Mouse (Mus musculus): Measurements from ENCODE around the gene Crocc2. TPM values are rescaled to one million over a fixed set of nuclear protein-coding genes. Genes with fewer than 3 reads are reported as not detected.

Gene Crocc2
- polyA plus RNA-seq, 1 experiment from 2014 or later: 0.04 TPM

DNA sequence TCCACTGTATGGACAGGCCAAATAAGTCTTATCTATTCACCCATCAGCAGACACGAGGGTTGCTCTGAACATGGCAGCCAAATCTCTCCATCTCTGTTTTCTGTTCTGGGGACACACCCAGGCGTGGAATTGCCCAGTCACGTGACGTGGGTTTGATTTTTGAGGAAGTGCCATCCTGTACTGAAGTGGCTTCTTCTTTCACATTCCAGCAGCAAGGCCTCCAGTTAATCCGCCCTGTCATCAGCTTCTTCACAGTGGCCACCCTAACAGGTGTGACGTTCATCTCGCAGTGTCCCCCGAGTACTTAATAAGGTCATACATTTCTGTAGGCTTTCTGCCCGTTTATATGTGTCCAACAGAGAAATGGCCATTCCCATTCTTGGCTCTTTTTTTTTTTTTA is 3.1 kb upstream of the Crocc2 start:
- no peaks in the 10 kb centered on the region for H3K27me3 ChIP-seq (ENCODE audit: control insufficient read depth, insufficient read depth, low read length)
- no peaks in the 10 kb centered on the region for H3K36me3 ChIP-seq (ENCODE audit: control insufficient read depth, insufficient read depth, low read length)
- no peak overlapping the region for H3K9ac ChIP-seq (ENCODE audit: low read length)
- TF ChIP-seq CTCF (IDR thresholded peaks at IDR 0.05; ENCODE audit: low read depth) (no peak), EP300 (optimal IDR thresholded peaks at IDR 0.05) (no peak)
- no peak overlapping the region for H3K4me2 ChIP-seq (replicated peaks; ENCODE audit: low read depth)
- no peaks in the 10 kb centered on the region for H3K9me3 ChIP-seq (ENCODE audit: control insufficient read depth, low read length)
- H3K4me1 ChIP-seq (replicated peaks; ENCODE audit: control insufficient read depth, insufficient read depth): no peaks in the 10 kb centered on the region
- H3K27ac ChIP-seq (replicated peaks): no peak overlapping the region
- 68% methylated on average over 9 of the region's 9 CpGs for WGBS
- H3K4me3 ChIP-seq (ENCODE audit: low read depth, low read length): no peak overlapping the region
- no peak for ATAC-seq (ENCODE audit: low FRiP score, low TSS enrichment)
- no peak for DNase-seq (ENCODE audit: low spot score)

- Histone ChIP-seq H3K27ac (replicated peaks) (0 out of 2 replicates have a peak overlapping the region, but pooled peaks have one; percentile 18), H3K9ac (ENCODE audit: low read length) (no peak overlapping the region), H3K27me3 (ENCODE audit: control insufficient read depth, insufficient read depth, low read length) (no peaks in the 10 kb centered on the region), H3K9me3 (ENCODE audit: control insufficient read depth, low read length) (no peaks in the 10 kb centered on the region), H3K4me3 (ENCODE audit: low read depth, low read length) (no peak overlapping the region), H3K4me1 (replicated peaks; ENCODE audit: control insufficient read depth, insufficient read depth) (no peaks in the 10 kb centered on the region), H3K36me3 (ENCODE audit: control insufficient read depth, insufficient read depth, low read length) (no peaks in the 10 kb centered on the region), H3K4me2 (replicated peaks; ENCODE audit: low read depth) (no peak overlapping the region)
- no peak for ATAC-seq (ENCODE audit: low FRiP score, low TSS enrichment)
- no peak for DNase-seq (ENCODE audit: low spot score)
- TF ChIP-seq EP300 (optimal IDR thresholded peaks at IDR 0.05): no peak
- no peak for TF ChIP-seq CTCF (IDR thresholded peaks at IDR 0.05; ENCODE audit: low read depth)
- 79% methylated on average over 11 of the region's 11 CpGs for WGBS
Observed at GRCm38 (mm10) chr1:93166346-93167079, 2.0 kb upstream of the Crocc2 start.

DNA sequence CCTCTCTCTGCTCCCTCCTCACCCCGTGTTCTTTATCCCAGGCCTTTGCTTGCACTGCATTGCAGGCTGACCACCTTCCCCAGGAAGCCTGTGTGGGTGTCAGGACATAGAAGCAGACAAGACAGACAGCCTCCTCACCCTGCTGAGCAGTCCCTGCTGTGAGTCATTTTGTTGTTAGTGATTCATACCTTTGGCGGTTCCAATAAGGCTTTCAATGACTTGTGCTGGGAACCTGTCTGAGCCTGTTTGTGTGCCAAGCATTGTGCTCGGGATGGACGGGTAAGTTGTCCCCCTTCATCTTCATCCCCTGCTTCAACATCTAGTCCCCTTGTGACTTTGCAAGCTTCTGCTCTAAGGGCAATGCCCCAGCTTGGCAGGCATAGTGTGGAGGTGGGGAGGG is 5.1 kb downstream of the Crocc2 start:
- no peak for ATAC-seq (ENCODE audit: low FRiP score, low TSS enrichment)
- Histone ChIP-seq H3K4me1 (replicated peaks; ENCODE audit: control insufficient read depth, insufficient read depth) (peaks cover 7% of the 10 kb centered on the region; the same call in 1 of the 2 replicates), H3K9me3 (ENCODE audit: control insufficient read depth, low read length) (no peaks in the 10 kb centered on the region), H3K27ac (replicated peaks) (peak overlapping the region; percentile 30; the same call in 1 of the 2 replicates), H3K9ac (ENCODE audit: low read length) (no peak overlapping the region), H3K4me3 (ENCODE audit: low read depth, low read length) (no peak overlapping the region), H3K36me3 (ENCODE audit: control insufficient read depth, insufficient read depth, low read length) (no peaks in the 10 kb centered on the region), H3K4me2 (replicated peaks; ENCODE audit: low read depth) (no peak overlapping the region), H3K27me3 (ENCODE audit: control insufficient read depth, insufficient read depth, low read length) (no peaks in the 10 kb centered on the region)
- 60% methylated on average over 4 of the region's 4 CpGs for WGBS
- no peak for DNase-seq (ENCODE audit: low spot score)
- TF ChIP-seq CTCF (IDR thresholded peaks at IDR 0.05; ENCODE audit: low read depth): no peak
- peak; percentile 25 for TF ChIP-seq EP300 (optimal IDR thresholded peaks at IDR 0.05)

GRCm38 (mm10) chr1:93174399-93174798 is 5.9 kb downstream of the Crocc2 start:
- Histone ChIP-seq H3K4me3 (ENCODE audit: low read depth, low read length) (no peak overlapping the region), H3K36me3 (ENCODE audit: control insufficient read depth, insufficient read depth, low read length) (no peaks in the 10 kb centered on the region), H3K4me1 (replicated peaks; ENCODE audit: control insufficient read depth, insufficient read depth) (peaks cover 7% of the 10 kb centered on the region; the same call in 1 of the 2 replicates), H3K27ac (replicated peaks) (peak overlapping the region; percentile 2; the same call in 1 of the 2 replicates), H3K9ac (ENCODE audit: low read length) (no peak overlapping the region), H3K4me2 (replicated peaks; ENCODE audit: low read depth) (no peak overlapping the region), H3K9me3 (ENCODE audit: control insufficient read depth, low read length) (no peaks in the 10 kb centered on the region), H3K27me3 (ENCODE audit: control insufficient read depth, insufficient read depth, low read length) (no peaks in the 10 kb centered on the region)
- DNase-seq (ENCODE audit: low spot score) (peak; percentile 90), ATAC-seq (ENCODE audit: low FRiP score, low TSS enrichment) (peak; percentile 66)
- 2% methylated on average over 4 of the region's 4 CpGs for WGBS
- TF ChIP-seq EP300 (optimal IDR thresholded peaks at IDR 0.05) (no peak), CTCF (IDR thresholded peaks at IDR 0.05; ENCODE audit: low read depth) (peak; percentile 99)

DNA sequence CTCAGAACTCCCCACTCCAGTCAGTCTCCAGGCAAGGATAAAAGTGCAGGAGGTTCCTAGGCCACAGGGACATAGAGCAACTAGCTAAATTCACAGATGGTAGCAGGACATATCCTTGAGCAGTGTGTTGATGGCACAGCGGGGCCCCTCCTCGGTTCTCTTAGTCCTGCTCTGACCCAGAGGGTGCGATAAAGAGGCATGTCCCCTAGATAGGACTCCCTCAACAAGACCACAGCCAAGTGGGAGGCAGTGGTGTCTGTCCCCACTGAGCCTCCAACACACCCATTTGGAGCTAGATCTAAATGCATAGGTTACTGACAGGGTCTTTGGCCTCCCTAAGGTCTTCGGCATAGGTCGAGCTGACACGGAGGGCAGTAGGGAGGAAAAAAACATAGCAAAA is 7.3 kb downstream of the Crocc2 start:
- ATAC-seq (ENCODE audit: low FRiP score, low TSS enrichment): no peak
- 30% methylated on average over 5 of the region's 6 CpGs for WGBS
- no peak overlapping the region for H3K4me3 ChIP-seq (ENCODE audit: low read depth, low read length)

More for the DNA sequence above, 7.3 kb downstream of the Crocc2 start:
- Histone ChIP-seq H3K9ac (ENCODE audit: low read length) (no peak overlapping the region), H3K36me3 (ENCODE audit: control insufficient read depth, insufficient read depth, low read length) (no peaks in the 10 kb centered on the region), H3K27ac (replicated peaks) (no peak overlapping the region), H3K9me3 (ENCODE audit: control insufficient read depth, low read length) (no peaks in the 10 kb centered on the region), H3K4me2 (replicated peaks; ENCODE audit: low read depth) (peak overlapping the region; percentile 61), H3K27me3 (ENCODE audit: control insufficient read depth, insufficient read depth, low read length) (no peaks in the 10 kb centered on the region), H3K4me1 (replicated peaks; ENCODE audit: control insufficient read depth, insufficient read depth) (peaks cover 7% of the 10 kb centered on the region; the same call in 1 of the 2 replicates)
- no peak; the same call in 1 of the 2 replicates for TF ChIP-seq CTCF (IDR thresholded peaks at IDR 0.05; ENCODE audit: low read depth)
- no peak for DNase-seq (ENCODE audit: low spot score)

All from stomach, postnatal 0 days (tissue).